Mouse (Mus musculus): ENCODE data around the gene Dlat. TPM values are rescaled to one million over a fixed set of nuclear protein-coding genes. Genes with fewer than 3 reads are reported as not detected.

Gene Dlat
- polyA plus RNA-seq, 1 experiment from 2014 or later: 26.1 TPM

GRCm38 (mm10) chr9:50666442-50666841, 6.9 kb upstream of the Dlat start:
- no peak overlapping the region for H3K4me3 ChIP-seq (ENCODE audit: low read depth, low read length)

DNA sequence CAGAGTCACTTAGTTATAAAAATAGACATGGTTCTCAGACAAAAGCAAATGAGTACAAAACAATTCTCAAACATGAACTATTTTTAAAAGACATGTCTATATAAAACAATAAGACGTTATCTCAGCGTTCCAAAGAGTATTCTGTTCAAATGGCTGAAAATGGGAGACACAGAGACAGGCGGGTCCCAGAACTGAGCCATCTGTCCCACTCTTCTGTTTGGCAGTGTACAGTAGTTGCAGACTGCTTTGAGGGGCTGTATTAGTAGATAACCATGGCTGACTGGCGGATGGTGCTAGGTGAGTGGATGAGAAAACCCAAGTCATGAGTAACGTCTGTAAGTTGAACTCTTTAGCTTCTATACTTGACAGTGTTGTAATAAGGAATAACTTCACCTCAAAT, 5.2 kb upstream of the Dlat start:
- DNase-seq: no peak
- H3K4me2 ChIP-seq (ENCODE audit: low read depth, low read length): no peak overlapping the region
- H3K4me3 ChIP-seq (ENCODE audit: low read depth, low read length): no peak overlapping the region
- no peak overlapping the region for H3K27ac ChIP-seq (ENCODE audit: low read depth)
- WGBS (ENCODE audit: insufficient replicate concordance): 81% methylated on average over 5 of the region's 5 CpGs
- H3K36me3 ChIP-seq (replicated peaks; ENCODE audit: insufficient read depth, low read length): no peaks in the 10 kb centered on the region
- H3K9ac ChIP-seq (replicated peaks): no peak overlapping the region
- H3K9me3 ChIP-seq (ENCODE audit: low read length): no peaks in the 10 kb centered on the region
- H3K4me1 ChIP-seq (ENCODE audit: insufficient read depth): 0 out of 2 replicates have a peak, but pooled peaks cover 5% of the 10 kb centered on the region
- H3K27me3 ChIP-seq (ENCODE audit: insufficient read depth, low read length): no peaks in the 10 kb centered on the region
- no peak for TF ChIP-seq EP300 (IDR thresholded peaks at IDR 0.05; ENCODE audit: low read depth)
- no peak for TF ChIP-seq CTCF (IDR thresholded peaks at IDR 0.05; ENCODE audit: low read depth)
- no peak for ATAC-seq

More at GRCm38 (mm10) chr9:50666442-50666841, 6.9 kb upstream of the Dlat start:
- H3K9me3 ChIP-seq (ENCODE audit: low read length): no peaks in the 10 kb centered on the region
- H3K27ac ChIP-seq (ENCODE audit: low read depth): no peak overlapping the region
- no peaks in the 10 kb centered on the region for H3K36me3 ChIP-seq (replicated peaks; ENCODE audit: insufficient read depth, low read length)
- TF ChIP-seq EP300 (IDR thresholded peaks at IDR 0.05; ENCODE audit: low read depth) (no peak), CTCF (IDR thresholded peaks at IDR 0.05; ENCODE audit: low read depth) (no peak)
- 64% methylated on average over 6 of the region's 6 CpGs for WGBS (ENCODE audit: insufficient replicate concordance)
- H3K27me3 ChIP-seq (ENCODE audit: insufficient read depth, low read length): no peaks in the 10 kb centered on the region
- H3K4me2 ChIP-seq (ENCODE audit: low read depth, low read length): no peak overlapping the region
- 0 out of 2 replicates have a peak, but pooled peaks cover 3% of the 10 kb centered on the region for H3K4me1 ChIP-seq (ENCODE audit: insufficient read depth)
- H3K9ac ChIP-seq (replicated peaks): no peak overlapping the region
- ATAC-seq: no peak
- no peak for DNase-seq

DNA sequence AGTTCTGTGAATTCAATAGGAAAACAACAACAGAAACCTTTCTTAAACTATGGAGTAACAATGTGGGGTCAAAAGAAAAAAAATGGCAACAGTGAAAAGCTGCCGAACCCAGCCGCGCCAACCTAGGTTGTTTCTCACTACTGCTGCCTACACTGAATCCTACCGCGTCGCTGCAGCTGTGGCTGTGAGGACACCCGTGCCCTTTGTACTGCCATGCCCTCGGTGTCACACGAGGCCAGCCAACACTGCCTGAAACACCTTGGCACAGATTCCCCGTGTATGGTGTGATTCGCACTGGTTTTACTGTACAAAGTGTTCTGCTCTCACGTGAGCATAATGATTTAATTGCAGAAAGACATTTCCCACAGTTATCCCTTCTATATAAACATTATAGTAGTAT, 851 bp upstream of the Dlat start:
- Histone ChIP-seq H3K4me1 (ENCODE audit: insufficient read depth) (peaks cover 11% of the 10 kb centered on the region), H3K9me3 (ENCODE audit: low read length) (no peaks in the 10 kb centered on the region), H3K4me2 (ENCODE audit: low read depth, low read length) (peak overlapping the region; percentile 80), H3K9ac (replicated peaks) (peak overlapping the region; percentile 66; the same call in 1 of the 2 replicates), H3K36me3 (replicated peaks; ENCODE audit: insufficient read depth, low read length) (peaks cover 4% of the 10 kb centered on the region; the same call in 1 of the 2 replicates), H3K27ac (ENCODE audit: low read depth) (peak overlapping the region; percentile 65; the same call in 1 of the 2 replicates), H3K27me3 (ENCODE audit: insufficient read depth, low read length) (no peaks in the 10 kb centered on the region), H3K4me3 (ENCODE audit: low read depth, low read length) (peak overlapping the region; percentile 61)
- 0 out of 2 replicates have a peak, but pooled peaks have one; percentile 29 for TF ChIP-seq EP300 (IDR thresholded peaks at IDR 0.05; ENCODE audit: low read depth)
- TF ChIP-seq CTCF (IDR thresholded peaks at IDR 0.05; ENCODE audit: low read depth): no peak
- DNase-seq (peak; percentile 72), ATAC-seq (peak; percentile 79)
- WGBS (ENCODE audit: insufficient replicate concordance): 23% methylated on average over 12 of the region's 12 CpGs

DNA sequence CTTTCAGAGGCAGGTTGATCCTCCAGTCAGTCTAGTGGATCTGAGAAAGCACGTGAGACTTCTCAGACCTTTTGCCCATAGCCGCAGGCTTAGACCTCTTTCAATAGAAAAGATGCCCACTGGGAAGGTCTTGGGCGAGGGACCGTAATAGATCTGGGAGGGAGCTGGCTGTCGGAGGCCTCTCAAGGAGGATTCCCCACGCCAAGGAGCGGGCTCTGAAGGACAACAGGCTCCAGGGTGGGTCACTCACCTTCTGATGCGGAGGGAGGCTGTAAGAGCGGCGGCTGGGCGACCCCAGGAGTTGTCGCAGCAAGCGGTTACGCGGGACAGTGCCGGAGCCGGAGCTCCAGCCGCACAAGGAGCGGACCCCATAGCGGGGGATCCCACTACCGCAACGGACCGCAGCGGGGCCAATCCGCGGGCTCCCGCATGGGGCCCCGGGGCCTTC, 615 bp downstream of the Dlat start:
- H3K4me1 ChIP-seq (ENCODE audit: insufficient read depth): peaks cover 11% of the 10 kb centered on the region
- peaks cover 4% of the 10 kb centered on the region; the same call in 1 of the 2 replicates for H3K36me3 ChIP-seq (replicated peaks; ENCODE audit: insufficient read depth, low read length)
- TF ChIP-seq EP300 (IDR thresholded peaks at IDR 0.05; ENCODE audit: low read depth): no peak
- no peak for TF ChIP-seq CTCF (IDR thresholded peaks at IDR 0.05; ENCODE audit: low read depth)
- DNase-seq (no peak), ATAC-seq (no peak)
- peak overlapping the region; percentile 61 for H3K4me3 ChIP-seq (ENCODE audit: low read depth, low read length)
- H3K9me3 ChIP-seq (ENCODE audit: low read length): no peaks in the 10 kb centered on the region
- WGBS (ENCODE audit: insufficient replicate concordance): under 1% methylated on average over 24 of the region's 28 CpGs
- peak overlapping the region; percentile 66 for H3K9ac ChIP-seq (replicated peaks)
- peak overlapping the region; percentile 65 for H3K27ac ChIP-seq (ENCODE audit: low read depth)
- H3K4me2 ChIP-seq (ENCODE audit: low read depth, low read length): peak overlapping the region; percentile 80
- H3K27me3 ChIP-seq (ENCODE audit: insufficient read depth, low read length): no peaks in the 10 kb centered on the region

- Histone ChIP-seq H3K9me3 (ENCODE audit: low read length) (no peaks in the 10 kb centered on the region), H3K36me3 (replicated peaks; ENCODE audit: insufficient read depth, low read length) (peaks cover 6% of the 10 kb centered on the region), H3K4me2 (ENCODE audit: low read depth, low read length) (peak overlapping the region; percentile 80), H3K9ac (replicated peaks) (peak overlapping the region; percentile 66), H3K4me3 (ENCODE audit: low read depth, low read length) (peak overlapping the region; percentile 61), H3K4me1 (ENCODE audit: insufficient read depth) (peaks cover 11% of the 10 kb centered on the region), H3K27ac (ENCODE audit: low read depth) (peak overlapping the region; percentile 65; the same call in 1 of the 2 replicates), H3K27me3 (ENCODE audit: insufficient read depth, low read length) (no peaks in the 10 kb centered on the region)
- DNase-seq (no peak), ATAC-seq (no peak)
- no peak for TF ChIP-seq EP300 (IDR thresholded peaks at IDR 0.05; ENCODE audit: low read depth)
- no peak for TF ChIP-seq CTCF (IDR thresholded peaks at IDR 0.05; ENCODE audit: low read depth)
- WGBS (ENCODE audit: insufficient replicate concordance): 14% methylated on average over 5 of the region's 5 CpGs
Observed at GRCm38 (mm10) chr9:50658391-50658790, 1.2 kb downstream of the Dlat start.

DNA sequence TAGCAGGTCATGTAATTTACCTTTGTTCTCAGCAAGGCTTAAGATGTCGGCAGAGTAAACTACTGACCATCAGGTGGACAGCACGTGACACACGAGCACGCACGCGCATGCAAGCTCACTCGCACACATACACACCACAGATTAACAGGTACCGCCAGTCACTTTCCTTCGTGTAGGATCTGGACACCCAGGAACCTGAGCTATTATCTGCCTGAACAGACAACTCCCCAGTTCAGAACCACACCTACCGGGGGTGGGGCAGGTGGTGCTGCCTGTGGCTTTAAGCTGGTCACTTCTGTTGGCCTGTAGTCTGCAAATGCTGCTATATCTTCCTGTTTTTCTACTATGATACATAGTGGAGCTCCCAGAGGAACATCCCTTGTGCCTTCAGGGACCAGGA, 9.1 kb downstream of the Dlat start:
- DNase-seq: peak; percentile 28
- H3K4me2 ChIP-seq (ENCODE audit: low read depth, low read length): no peak overlapping the region
- no peak overlapping the region for H3K27ac ChIP-seq (ENCODE audit: low read depth)
- peaks cover 51% of the 10 kb centered on the region for H3K36me3 ChIP-seq (replicated peaks; ENCODE audit: insufficient read depth, low read length)
- H3K4me1 ChIP-seq (ENCODE audit: insufficient read depth): no peaks in the 10 kb centered on the region
- H3K9me3 ChIP-seq (ENCODE audit: low read length): no peaks in the 10 kb centered on the region
- no peaks in the 10 kb centered on the region for H3K27me3 ChIP-seq (ENCODE audit: insufficient read depth, low read length)
- H3K9ac ChIP-seq (replicated peaks): no peak overlapping the region
- 78% methylated on average over 10 of the region's 10 CpGs for WGBS (ENCODE audit: insufficient replicate concordance)
- TF ChIP-seq CTCF (IDR thresholded peaks at IDR 0.05; ENCODE audit: low read depth) (no peak), EP300 (IDR thresholded peaks at IDR 0.05; ENCODE audit: low read depth) (no peak)
- ATAC-seq: peak; percentile 49
- no peak overlapping the region for H3K4me3 ChIP-seq (ENCODE audit: low read depth, low read length)
